Mouse (Mus musculus): ENCODE data around the gene Prdm15. TPM values are rescaled to one million over a fixed set of nuclear protein-coding genes. Genes with fewer than 3 reads are reported as not detected.

Gene Prdm15
- polyA plus RNA-seq (2014; fragmentation: Nextera tagmentation; extraction: Ambion mirVana), result 10.3 and 11.8 TPM in 2 replicates

DNA sequence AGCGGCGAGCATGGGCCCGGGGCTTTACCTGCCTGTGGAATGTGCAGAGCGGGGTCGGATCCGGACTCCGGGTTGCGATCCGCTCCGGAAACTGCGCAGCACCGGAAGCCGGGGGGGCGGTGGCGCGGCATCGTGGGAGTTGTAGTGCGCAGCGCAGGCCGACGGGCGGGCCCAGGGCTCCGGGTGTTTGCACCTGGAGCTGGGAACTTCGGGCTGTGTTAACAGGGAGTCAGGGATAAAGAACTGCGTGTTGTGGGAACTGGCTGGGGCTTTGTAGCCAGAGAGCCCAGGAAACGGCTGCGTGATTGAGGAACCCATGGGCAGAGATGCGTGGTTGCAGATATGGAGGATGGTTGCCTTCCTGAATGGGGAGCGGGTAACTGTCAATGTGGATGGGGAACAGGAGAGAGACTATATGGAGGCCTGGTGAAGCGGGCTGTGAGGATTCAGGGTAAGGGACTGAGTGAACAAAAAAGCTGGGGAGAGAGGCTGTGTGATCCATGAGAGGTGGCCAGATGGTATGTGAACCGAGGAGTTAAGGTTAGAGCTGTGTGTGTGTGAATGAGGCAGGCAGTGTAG is at the start of gene Prdm15:
Prdm15 (minus strand) TSS at position 110 of the 579 bp plus-strand sequence.
- peak within 1 kb of the TSS; percentile 99 for H3K27ac ChIP-seq (ENCODE audit: low read depth, low read length)
- no peaks in the 10 kb centered on the region for H3K36me3 ChIP-seq (ENCODE audit: control insufficient read depth, insufficient read depth, low read length)
- no peaks in the 10 kb centered on the region for H3K9me3 ChIP-seq (ENCODE audit: control insufficient read depth, low read length)
- peak within 1 kb of the TSS; percentile 74 for H3K9ac ChIP-seq (replicated peaks; ENCODE audit: low read depth, low read length)
- H3K27me3 ChIP-seq (ENCODE audit: control insufficient read depth, insufficient read depth, low read length), result no peaks in the 10 kb centered on the region
- WGBS, result under 1% methylated on average over 30 of the region's 31 CpGs
- peaks cover 6% of the 10 kb centered on the region; the same call in 1 of the 2 replicates for H3K4me1 ChIP-seq (ENCODE audit: control insufficient read depth, insufficient read depth, low read length)
- peak within 1 kb of the TSS; percentile 48 for H3K4me3 ChIP-seq (ENCODE audit: low read depth, low read length)
- ATAC-seq (ENCODE audit: low read depth), result peak; percentile 91
- H3K4me2 ChIP-seq (ENCODE audit: low read depth, low read length), result peak within 1 kb of the TSS; percentile 63

DNA sequence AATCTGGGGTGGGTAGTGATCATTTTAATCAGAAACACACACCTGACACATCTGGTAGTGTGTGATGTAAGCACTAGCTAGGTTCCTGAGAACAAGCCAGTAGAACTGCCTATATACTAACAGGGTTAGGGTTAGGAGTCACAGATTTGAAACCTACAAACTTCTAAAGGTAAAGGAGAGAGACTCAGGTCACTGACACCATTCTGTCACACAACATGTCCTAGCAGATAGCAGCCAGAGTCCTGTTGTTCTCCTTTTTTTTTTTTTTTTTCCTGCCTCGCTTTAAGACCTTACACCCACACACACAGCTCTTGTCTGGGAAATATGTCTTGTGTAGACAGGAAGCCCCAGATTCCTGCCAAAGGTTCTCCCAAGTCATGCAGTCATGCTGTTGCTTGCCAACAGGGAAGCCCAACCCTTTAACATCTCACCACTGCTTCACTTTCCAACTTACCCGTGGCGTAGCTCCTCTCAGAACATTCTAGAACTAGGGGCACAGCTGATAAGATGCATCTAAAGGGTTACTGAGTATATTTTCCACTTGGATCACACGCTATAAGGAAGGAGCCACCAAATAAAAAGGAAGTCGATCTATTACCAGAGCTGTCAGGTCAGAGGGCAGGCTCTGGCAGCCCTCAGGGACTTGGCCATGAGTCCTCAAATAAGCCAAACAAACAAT is 45.8 kb upstream of the Prdm15 start:
- H3K9ac ChIP-seq (replicated peaks; ENCODE audit: low read depth, low read length), result no peak overlapping the region
- no peak overlapping the region for H3K4me2 ChIP-seq (ENCODE audit: low read depth, low read length)
- 78% methylated on average over 5 of the region's 5 CpGs for WGBS
- H3K4me1 ChIP-seq (ENCODE audit: control insufficient read depth, insufficient read depth, low read length), result no peaks in the 10 kb centered on the region
- no peak overlapping the region for H3K27ac ChIP-seq (ENCODE audit: low read depth, low read length)
- ATAC-seq (ENCODE audit: low read depth), result no peak
- no peaks in the 10 kb centered on the region for H3K36me3 ChIP-seq (ENCODE audit: control insufficient read depth, insufficient read depth, low read length)
- no peak overlapping the region for H3K4me3 ChIP-seq (ENCODE audit: low read depth, low read length)
- no peaks in the 10 kb centered on the region for H3K9me3 ChIP-seq (ENCODE audit: control insufficient read depth, low read length)
- no peaks in the 10 kb centered on the region for H3K27me3 ChIP-seq (ENCODE audit: control insufficient read depth, insufficient read depth, low read length)

DNA sequence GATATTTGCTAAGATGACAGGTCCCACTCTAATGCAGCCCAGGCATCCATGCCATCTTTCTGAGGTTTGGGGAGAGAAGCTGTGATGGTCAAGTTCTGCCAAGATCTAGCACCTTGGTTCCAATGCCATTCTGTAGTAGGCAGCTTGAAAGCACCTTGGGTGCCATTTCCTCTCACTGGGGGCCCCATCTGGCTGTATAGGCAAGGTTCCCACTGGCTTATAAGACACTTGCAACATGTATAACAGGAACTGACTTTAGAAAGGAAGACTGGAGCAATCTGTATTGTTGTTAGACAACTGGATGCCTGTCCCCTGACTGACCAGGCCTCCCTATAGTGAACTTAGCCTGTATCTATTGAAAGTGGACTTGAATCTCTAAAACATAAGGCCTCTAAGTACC is 36.1 kb upstream of the Prdm15 start:
- Histone ChIP-seq H3K9ac (replicated peaks; ENCODE audit: low read depth, low read length) (no peak overlapping the region), H3K4me2 (ENCODE audit: low read depth, low read length) (no peak overlapping the region), H3K27ac (ENCODE audit: low read depth, low read length) (no peak overlapping the region), H3K9me3 (ENCODE audit: control insufficient read depth, low read length) (no peaks in the 10 kb centered on the region), H3K4me1 (ENCODE audit: control insufficient read depth, insufficient read depth, low read length) (no peaks in the 10 kb centered on the region), H3K4me3 (ENCODE audit: low read depth, low read length) (no peak overlapping the region), H3K27me3 (ENCODE audit: control insufficient read depth, insufficient read depth, low read length) (no peaks in the 10 kb centered on the region), H3K36me3 (ENCODE audit: control insufficient read depth, insufficient read depth, low read length) (no peaks in the 10 kb centered on the region)
- ATAC-seq (ENCODE audit: low read depth), result no peak

DNA sequence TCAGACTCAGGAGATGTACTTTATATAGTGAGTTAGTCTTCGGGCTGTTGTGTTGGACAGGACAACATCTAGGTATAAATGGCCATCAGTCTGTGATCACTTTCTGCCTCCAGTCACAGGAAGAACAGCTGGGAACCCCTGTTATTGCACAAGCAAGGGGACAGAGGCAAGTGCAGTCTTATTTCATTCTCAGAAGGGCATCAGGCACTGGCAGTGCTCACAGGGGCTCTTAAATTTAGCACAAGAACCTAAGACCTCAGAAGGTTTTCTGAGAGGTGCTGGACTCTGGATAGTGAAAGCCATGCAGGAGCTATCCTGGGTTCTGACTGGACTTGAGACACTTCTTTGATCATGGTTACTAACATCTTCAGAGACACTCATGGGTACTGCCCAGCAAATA is 32.0 kb upstream of the Prdm15 start:
- no peaks in the 10 kb centered on the region for H3K4me1 ChIP-seq (ENCODE audit: control insufficient read depth, insufficient read depth, low read length)
- WGBS, result 97% methylated on average over 1 of the region's 1 CpGs
- no peak overlapping the region for H3K9ac ChIP-seq (replicated peaks; ENCODE audit: low read depth, low read length)
- H3K4me3 ChIP-seq (ENCODE audit: low read depth, low read length), result no peak overlapping the region
- no peaks in the 10 kb centered on the region for H3K27me3 ChIP-seq (ENCODE audit: control insufficient read depth, insufficient read depth, low read length)
- ATAC-seq (ENCODE audit: low read depth), result no peak
- no peaks in the 10 kb centered on the region for H3K9me3 ChIP-seq (ENCODE audit: control insufficient read depth, low read length)
- no peak overlapping the region for H3K27ac ChIP-seq (ENCODE audit: low read depth, low read length)
- H3K36me3 ChIP-seq (ENCODE audit: control insufficient read depth, insufficient read depth, low read length), result no peaks in the 10 kb centered on the region
- no peak overlapping the region for H3K4me2 ChIP-seq (ENCODE audit: low read depth, low read length)

DNA sequence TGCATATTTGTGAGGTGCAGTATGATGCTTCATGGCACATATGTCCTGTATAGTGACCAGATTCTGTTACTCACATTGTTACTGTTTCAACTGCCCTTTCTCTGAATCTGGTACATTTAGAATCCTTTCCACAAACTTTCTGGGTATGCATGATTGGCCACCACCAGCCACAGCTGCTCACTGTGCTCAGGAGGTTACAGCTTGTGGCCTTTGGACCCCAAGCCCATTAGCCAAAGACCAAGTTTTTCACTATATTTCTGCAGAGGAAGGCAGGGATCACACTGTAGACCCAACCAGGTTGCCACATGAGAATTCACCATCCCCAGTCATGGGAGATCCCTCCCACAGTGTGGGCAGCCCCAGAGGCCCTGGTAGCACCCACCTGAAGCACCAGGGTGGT is 31.2 kb upstream of the Prdm15 start:
- Histone ChIP-seq H3K27ac (ENCODE audit: low read depth, low read length) (no peak overlapping the region), H3K4me1 (ENCODE audit: control insufficient read depth, insufficient read depth, low read length) (no peaks in the 10 kb centered on the region), H3K36me3 (ENCODE audit: control insufficient read depth, insufficient read depth, low read length) (no peaks in the 10 kb centered on the region), H3K4me2 (ENCODE audit: low read depth, low read length) (no peak overlapping the region), H3K4me3 (ENCODE audit: low read depth, low read length) (no peak overlapping the region), H3K9me3 (ENCODE audit: control insufficient read depth, low read length) (no peaks in the 10 kb centered on the region), H3K27me3 (ENCODE audit: control insufficient read depth, insufficient read depth, low read length) (no peaks in the 10 kb centered on the region), H3K9ac (replicated peaks; ENCODE audit: low read depth, low read length) (no peak overlapping the region)
- no peak for ATAC-seq (ENCODE audit: low read depth)

DNA sequence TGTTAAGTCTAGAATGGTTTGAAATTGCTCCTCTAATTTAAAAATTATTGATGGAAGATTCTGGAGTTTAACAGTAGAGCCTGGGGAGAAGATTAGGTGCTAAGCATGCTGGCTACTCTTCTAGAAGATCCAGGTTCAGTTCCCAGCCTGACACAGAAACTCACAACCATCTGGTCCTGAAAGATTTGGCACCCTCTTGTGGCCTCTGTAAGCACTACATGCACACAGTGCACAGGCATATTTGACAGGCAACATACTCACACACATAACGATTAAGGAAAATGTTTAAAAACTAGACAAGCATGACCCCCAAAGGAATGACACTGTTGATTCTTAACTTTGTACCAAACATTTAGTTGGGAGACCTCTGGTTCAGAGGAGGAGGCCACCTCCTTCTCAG is 27.5 kb upstream of the Prdm15 start:
- Histone ChIP-seq H3K36me3 (ENCODE audit: control insufficient read depth, insufficient read depth, low read length) (0 out of 2 replicates have a peak, but pooled peaks cover 4% of the 10 kb centered on the region), H3K9ac (replicated peaks; ENCODE audit: low read depth, low read length) (no peak overlapping the region), H3K27ac (ENCODE audit: low read depth, low read length) (no peak overlapping the region), H3K9me3 (ENCODE audit: control insufficient read depth, low read length) (no peaks in the 10 kb centered on the region), H3K27me3 (ENCODE audit: control insufficient read depth, insufficient read depth, low read length) (no peaks in the 10 kb centered on the region), H3K4me3 (ENCODE audit: low read depth, low read length) (no peak overlapping the region), H3K4me1 (ENCODE audit: control insufficient read depth, insufficient read depth, low read length) (no peaks in the 10 kb centered on the region), H3K4me2 (ENCODE audit: low read depth, low read length) (no peak overlapping the region)
- no peak for ATAC-seq (ENCODE audit: low read depth)
- WGBS, result 83% methylated on average over 1 of the region's 1 CpGs

DNA sequence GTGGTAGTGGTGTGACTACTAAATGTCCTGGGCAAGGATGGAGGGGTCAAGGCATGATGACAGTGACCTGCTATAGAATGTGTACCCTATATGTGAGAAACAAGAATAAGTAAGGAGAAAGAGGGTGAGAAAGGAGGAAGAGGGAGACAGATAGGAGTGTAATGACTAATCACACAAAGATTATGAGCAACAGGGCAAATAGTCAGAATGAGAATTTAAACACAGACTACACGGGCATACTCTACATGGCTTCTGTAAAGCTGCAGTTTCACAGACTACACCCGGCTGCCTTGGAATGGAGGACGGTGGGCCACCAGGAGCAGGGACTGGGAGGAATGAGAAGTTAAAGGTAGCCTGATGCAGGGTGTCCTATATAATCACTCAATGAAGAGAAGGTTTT is 25.9 kb upstream of the Prdm15 start:
- Histone ChIP-seq H3K9me3 (ENCODE audit: control insufficient read depth, low read length) (no peaks in the 10 kb centered on the region), H3K4me1 (ENCODE audit: control insufficient read depth, insufficient read depth, low read length) (no peaks in the 10 kb centered on the region), H3K27ac (ENCODE audit: low read depth, low read length) (no peak overlapping the region), H3K36me3 (ENCODE audit: control insufficient read depth, insufficient read depth, low read length) (0 out of 2 replicates have a peak, but pooled peaks cover 10% of the 10 kb centered on the region), H3K4me2 (ENCODE audit: low read depth, low read length) (no peak overlapping the region), H3K27me3 (ENCODE audit: control insufficient read depth, insufficient read depth, low read length) (no peaks in the 10 kb centered on the region), H3K4me3 (ENCODE audit: low read depth, low read length) (no peak overlapping the region), H3K9ac (replicated peaks; ENCODE audit: low read depth, low read length) (no peak overlapping the region)
- no peak for ATAC-seq (ENCODE audit: low read depth)
- WGBS, result 97% methylated on average over 3 of the region's 3 CpGs

DNA sequence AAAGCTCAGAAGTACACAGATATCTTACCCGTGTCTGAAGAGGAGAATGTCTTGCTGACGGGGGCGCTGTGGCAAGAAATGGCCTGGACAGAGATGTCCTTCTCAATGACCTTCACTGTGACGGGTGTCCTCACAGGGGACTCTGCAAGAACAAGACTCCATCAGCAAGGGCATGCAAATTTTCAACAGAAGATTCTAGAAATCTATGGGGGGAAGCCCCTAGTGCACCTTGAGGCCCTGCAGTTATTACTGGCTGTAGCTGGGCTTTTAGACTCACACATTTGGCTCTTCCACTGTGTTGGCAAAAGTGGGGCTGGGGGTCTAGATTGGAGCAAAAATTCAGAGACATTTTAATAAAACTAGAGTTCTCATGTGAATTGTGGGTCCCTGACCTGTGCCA is 23.5 kb upstream of the Prdm15 start:
- 89% methylated on average over 4 of the region's 4 CpGs for WGBS
- H3K27ac ChIP-seq (ENCODE audit: low read depth, low read length), result no peak overlapping the region

DNA sequence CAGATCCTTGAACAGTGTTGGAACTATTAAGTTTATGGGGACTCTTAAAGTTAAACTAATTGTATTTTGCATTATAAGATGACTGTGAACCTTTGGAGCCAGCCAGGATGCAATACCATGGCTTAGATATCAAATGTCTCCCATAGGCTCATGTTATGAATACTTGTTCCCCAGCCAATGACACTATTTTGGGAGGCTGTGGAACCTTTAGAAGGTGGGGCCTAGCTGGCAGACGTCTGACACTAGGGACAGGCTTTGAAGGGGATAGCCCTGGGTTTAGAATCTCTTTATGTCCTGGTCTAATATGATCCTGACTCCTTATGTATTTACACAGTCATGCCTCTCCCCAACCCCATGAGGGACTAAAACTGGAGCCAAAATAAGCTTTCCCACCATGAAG is 22.7 kb upstream of the Prdm15 start:
- Histone ChIP-seq H3K9ac (replicated peaks; ENCODE audit: low read depth, low read length) (no peak overlapping the region), H3K9me3 (ENCODE audit: control insufficient read depth, low read length) (no peaks in the 10 kb centered on the region), H3K27me3 (ENCODE audit: control insufficient read depth, insufficient read depth, low read length) (no peaks in the 10 kb centered on the region), H3K27ac (ENCODE audit: low read depth, low read length) (no peak overlapping the region), H3K36me3 (ENCODE audit: control insufficient read depth, insufficient read depth, low read length) (0 out of 2 replicates have a peak, but pooled peaks cover 10% of the 10 kb centered on the region), H3K4me3 (ENCODE audit: low read depth, low read length) (no peak overlapping the region), H3K4me2 (ENCODE audit: low read depth, low read length) (no peak overlapping the region), H3K4me1 (ENCODE audit: control insufficient read depth, insufficient read depth, low read length) (no peaks in the 10 kb centered on the region)
- WGBS, result 72% methylated on average over 1 of the region's 1 CpGs
- no peak for ATAC-seq (ENCODE audit: low read depth)

More for the DNA sequence above, 23.5 kb upstream of the Prdm15 start:
- no peaks in the 10 kb centered on the region for H3K4me1 ChIP-seq (ENCODE audit: control insufficient read depth, insufficient read depth, low read length)
- 0 out of 2 replicates have a peak, but pooled peaks cover 10% of the 10 kb centered on the region for H3K36me3 ChIP-seq (ENCODE audit: control insufficient read depth, insufficient read depth, low read length)
- no peaks in the 10 kb centered on the region for H3K9me3 ChIP-seq (ENCODE audit: control insufficient read depth, low read length)
- ATAC-seq (ENCODE audit: low read depth), result no peak
- no peaks in the 10 kb centered on the region for H3K27me3 ChIP-seq (ENCODE audit: control insufficient read depth, insufficient read depth, low read length)
- no peak overlapping the region for H3K9ac ChIP-seq (replicated peaks; ENCODE audit: low read depth, low read length)
- H3K4me3 ChIP-seq (ENCODE audit: low read depth, low read length), result no peak overlapping the region
- no peak overlapping the region for H3K4me2 ChIP-seq (ENCODE audit: low read depth, low read length)

Data from neural tube, embryonic 14.5 days (tissue).